Mouse (Mus musculus) MEL (cell line): ENCODE results near the gene Ddx6.

Source experiments
- CHD1 ChIP-seq: IDR thresholded peaks from 2 replicates; pipeline ENCODE4 v1.6.1; 2012; ENCODE audit warnings: low read depth, mild to moderate bottlenecking, inconsistent platforms, low read length, improper control_type of control experiment
- CTCF ChIP-seq, 3 experiments: IDR thresholded peaks in 2 of 3; conservative IDR thresholded peaks in 1 of 3; 2 replicates each; pipeline ENCODE4 v1.5.1; 2011 to 2012; ENCODE audit warnings: low read length in 3 of 3, low read depth in 2 of 3, mild to moderate bottlenecking in 2 of 3, improper control_type of control experiment in 1 of 3, inconsistent platforms in 1 of 3, mixed read lengths in 1 of 3, moderate library complexity in 1 of 3; ENCODE audit not compliant: control insufficient read depth in 1 of 3, insufficient read depth in 1 of 3, poor library complexity in 1 of 3, severe bottlenecking in 1 of 3
- POLR2A ChIP-seq, 2 experiments: IDR thresholded peaks; 2 replicates each; pipeline ENCODE4 v1.6.1; 2011 to 2012; ENCODE audit warnings: low read length in 2 of 2, mild to moderate bottlenecking in 2 of 2, control low read depth in 1 of 2, improper control_type of control experiment in 1 of 2, low read depth in 1 of 2, moderate library complexity in 1 of 2; ENCODE audit not compliant: control insufficient read depth in 1 of 2, insufficient read depth in 1 of 2, poor library complexity in 1 of 2
- POLR2AphosphoS2 ChIP-seq: IDR thresholded peaks from 2 replicates; pipeline ENCODE4 v1.6.1; 2011; ENCODE audit warnings: low read length, improper control_type of control experiment
- USF1 ChIP-seq: IDR thresholded peaks from 2 replicates; pipeline ENCODE4 v1.6.1; 2014; ENCODE audit warnings: low read depth, mild to moderate bottlenecking, inconsistent platforms, low read length, improper control_type of control experiment, moderate library complexity

- no peak for TF ChIP-seq CHD1
- TF ChIP-seq POLR2AphosphoS2: no peak
- TF ChIP-seq POLR2A (IDR thresholded peaks at IDR 0.05; ENCODE audit: control insufficient read depth in 1 of 2, insufficient read depth in 1 of 2, low read depth in 1 of 2, low read length in 2 of 2, poor library complexity in 1 of 2): no peak
- TF ChIP-seq USF1: no peak
- no peak for TF ChIP-seq CTCF (IDR thresholded peaks at IDR 0.05 in 2 of 3, conservative IDR thresholded peaks at IDR 0.05 in 1 of 3; ENCODE audit: control insufficient read depth in 1 of 3, insufficient read depth in 1 of 3, low read depth in 2 of 3, low read length in 3 of 3, poor library complexity in 1 of 3, severe bottlenecking in 1 of 3)
These were observed 5.7 kb downstream of the Ddx6 start for GRCm38 (mm10) chr9:44610371-44610770.
